Mouse (Mus musculus) bone marrow, adult 2 months (tissue): ENCODE results near the gene Psmb3.

Experiments used
- CTCF ChIP-seq: fragments of 200-500 bp; IDR thresholded peaks from 2 replicates; pipeline ENCODE4 v1.5.1; 2011; ENCODE audit warnings: low read length, control low read depth; ENCODE audit not compliant: control insufficient read depth, insufficient read depth
- POLR2A ChIP-seq: fragments of 200-500 bp; IDR thresholded peaks from 2 replicates; pipeline ENCODE4 v1.6.1; 2011; ENCODE audit warnings: low read depth, mild to moderate bottlenecking, control low read depth, low read length, borderline replicate concordance; ENCODE audit not compliant: control insufficient read depth

DNA sequence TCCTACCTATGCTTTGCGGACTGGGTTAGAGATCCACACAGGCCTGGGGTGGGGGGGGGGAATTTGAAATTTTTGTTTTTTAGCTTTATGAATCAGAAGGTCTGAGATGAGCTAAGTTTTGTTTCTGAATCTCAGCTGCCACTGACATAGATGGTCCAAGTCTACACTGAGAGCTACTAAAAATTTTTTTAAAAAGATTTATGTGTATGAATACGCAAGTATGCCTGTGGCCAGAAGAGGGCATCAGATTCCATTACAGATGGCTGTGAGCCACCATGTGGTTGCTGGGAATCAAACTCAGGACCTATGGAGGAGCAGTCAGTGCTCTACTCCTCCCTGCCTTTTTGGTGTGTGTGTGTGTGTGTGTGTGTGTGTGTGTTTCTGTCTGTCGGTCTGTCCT is 11.2 kb downstream of the Psmb3 start:
- TF ChIP-seq CTCF (no peak), POLR2A (no peak)
